Mouse (Mus musculus) MEL-GATA-1-ER (cell line): ENCODE measurements around the gene 4933415A04Rik.

ENCODE experiments used
- DNase-seq: peaks from one replicate; pipeline ENCODE4 v3.0.0-alpha.2; 2012; ENCODE audit warnings: low read depth; ENCODE audit errors: extremely low read depth

Gene 4933415A04Rik

DNA sequence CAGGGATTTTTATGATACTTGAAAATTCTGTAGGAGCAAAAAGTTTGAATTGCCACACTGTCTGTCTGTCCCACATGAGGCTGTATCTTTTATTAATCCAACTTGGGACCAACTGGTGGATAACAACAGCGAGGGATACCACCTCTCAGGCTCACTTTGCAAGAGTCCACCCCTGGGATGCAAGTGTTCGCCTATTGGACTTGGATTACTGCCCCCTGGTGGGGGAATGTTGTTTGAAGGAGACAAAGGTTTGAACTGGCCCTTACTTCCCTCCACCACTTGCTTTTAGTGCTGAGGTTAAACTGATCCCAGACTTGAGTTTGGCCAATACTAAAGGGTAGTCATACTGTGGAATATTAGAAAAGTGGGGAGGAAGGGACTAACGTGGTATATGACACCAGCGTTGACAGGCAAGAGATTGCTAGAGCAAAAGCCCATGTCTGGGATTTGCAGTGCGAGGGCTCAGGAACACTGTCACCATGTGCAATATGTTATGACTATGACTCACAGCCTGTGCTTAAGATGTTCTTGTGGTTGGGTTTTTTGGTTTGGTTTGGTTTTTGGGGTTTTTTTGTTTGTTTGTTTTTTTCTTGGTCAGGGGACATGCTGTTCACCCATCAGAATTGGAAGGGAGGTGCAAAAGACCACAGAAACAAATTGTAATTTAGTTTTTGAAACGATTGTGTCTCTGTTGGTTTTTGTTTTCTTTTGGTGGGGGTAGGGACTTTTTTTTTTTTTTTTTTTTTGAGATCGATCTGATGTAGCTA is at the start of gene 4933415A04Rik:
Gene 4933415A04Rik (plus strand): TSS at position 717 of the 767 bp plus-strand sequence.
- no peak for DNase-seq

- DNase-seq = no peak
These were observed 49.8 kb upstream of the 4933415A04Rik start for GRCm38 (mm10) chr11:43537074-43537473.

DNA sequence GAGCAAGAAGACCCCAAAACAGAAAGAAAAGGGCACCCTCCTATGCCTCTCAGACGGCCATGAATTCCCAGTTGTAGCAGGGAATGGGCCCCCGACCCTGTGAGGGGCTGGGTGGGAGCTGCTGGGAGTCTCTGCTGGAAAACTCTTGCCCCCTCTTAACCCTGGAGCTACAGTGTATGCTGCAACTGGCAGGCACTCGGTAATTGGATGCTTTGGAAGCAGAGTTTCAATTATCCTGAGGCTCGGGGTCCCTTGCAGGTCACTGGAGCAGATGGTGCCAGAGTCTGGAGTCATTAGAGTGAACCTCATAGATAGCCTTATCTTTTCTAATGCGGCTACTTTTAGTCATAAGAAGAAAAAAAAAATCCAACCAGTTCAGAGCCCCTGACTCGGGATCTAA is 47.0 kb upstream of the 4933415A04Rik start:
- DNase-seq = no peak

GRCm38 (mm10) chr11:43543711-43544466 is 43.0 kb upstream of the 4933415A04Rik start:
- DNase-seq = no peak

DNA sequence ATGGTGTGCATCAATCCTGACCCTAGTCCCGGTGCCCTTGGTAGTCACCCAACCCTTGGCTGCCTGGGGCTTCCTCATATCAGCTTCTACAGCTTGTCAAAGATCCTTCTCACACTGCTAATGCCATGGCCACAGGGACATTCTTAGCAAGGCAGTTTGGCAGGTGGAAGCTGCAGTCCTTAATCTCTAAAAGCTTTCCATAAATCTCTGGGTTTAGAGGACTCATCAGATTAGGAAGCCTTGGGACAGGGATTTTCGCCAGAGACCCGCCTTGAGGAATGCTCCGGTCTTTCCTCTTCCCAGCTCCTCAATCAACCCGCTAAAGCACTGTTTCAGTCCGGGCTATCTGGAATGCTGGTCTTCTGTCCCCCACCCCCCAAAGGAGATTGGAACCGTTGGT is 42.0 kb upstream of the 4933415A04Rik start:
- no peak for DNase-seq

DNA sequence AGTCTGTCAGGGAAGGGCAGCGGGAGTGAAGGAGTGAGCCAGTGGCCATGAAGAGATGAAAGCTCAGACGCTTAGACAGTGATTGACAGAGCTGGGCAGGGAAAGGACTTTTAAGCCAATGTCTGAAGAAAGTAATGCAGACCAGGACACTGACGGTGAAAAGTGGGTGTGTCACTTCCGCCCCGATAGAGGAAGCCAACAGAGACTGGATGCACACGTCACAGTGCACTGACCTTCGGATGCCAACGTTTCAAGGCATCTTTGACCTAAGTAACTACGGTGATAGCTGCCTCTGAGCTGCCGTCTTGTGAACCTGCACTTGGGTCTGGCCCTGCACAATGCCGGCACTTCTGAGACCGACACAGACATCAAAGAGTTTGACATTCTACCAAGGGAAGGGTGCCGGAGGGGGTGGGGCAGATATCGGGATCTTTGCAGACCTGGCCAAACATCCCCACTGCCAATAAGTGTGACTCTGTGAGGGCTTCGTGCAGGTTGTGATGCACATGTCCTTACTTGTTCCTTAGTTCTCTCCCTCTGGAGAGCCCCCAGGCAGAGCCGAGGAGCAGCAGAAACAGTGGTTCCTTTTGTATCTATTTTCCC is 40.9 kb upstream of the 4933415A04Rik start:
- DNase-seq = no peak

DNA sequence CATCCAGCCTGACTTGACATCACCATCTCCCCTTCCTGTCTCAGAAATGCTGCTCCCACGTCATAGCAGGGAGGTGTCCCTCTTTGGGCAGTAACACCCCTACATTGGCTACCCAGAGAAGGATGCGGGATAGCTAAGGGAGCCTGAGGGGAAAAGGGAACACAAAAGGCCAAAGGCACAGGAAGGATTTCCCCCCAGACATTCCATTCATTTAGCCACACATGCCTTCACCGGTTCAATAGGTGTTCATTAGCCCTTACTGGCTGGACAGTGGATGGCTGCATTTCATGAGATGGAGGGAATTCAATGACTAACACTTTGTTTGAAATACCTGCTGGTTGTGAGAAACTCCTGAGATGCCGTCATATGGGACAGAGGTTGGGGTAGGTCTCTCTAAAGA is 40.2 kb upstream of the 4933415A04Rik start:
- no peak for DNase-seq

- DNase-seq = no peak
These were observed 38.7 kb upstream of the 4933415A04Rik start for GRCm38 (mm10) chr11:43548148-43548547.

DNA sequence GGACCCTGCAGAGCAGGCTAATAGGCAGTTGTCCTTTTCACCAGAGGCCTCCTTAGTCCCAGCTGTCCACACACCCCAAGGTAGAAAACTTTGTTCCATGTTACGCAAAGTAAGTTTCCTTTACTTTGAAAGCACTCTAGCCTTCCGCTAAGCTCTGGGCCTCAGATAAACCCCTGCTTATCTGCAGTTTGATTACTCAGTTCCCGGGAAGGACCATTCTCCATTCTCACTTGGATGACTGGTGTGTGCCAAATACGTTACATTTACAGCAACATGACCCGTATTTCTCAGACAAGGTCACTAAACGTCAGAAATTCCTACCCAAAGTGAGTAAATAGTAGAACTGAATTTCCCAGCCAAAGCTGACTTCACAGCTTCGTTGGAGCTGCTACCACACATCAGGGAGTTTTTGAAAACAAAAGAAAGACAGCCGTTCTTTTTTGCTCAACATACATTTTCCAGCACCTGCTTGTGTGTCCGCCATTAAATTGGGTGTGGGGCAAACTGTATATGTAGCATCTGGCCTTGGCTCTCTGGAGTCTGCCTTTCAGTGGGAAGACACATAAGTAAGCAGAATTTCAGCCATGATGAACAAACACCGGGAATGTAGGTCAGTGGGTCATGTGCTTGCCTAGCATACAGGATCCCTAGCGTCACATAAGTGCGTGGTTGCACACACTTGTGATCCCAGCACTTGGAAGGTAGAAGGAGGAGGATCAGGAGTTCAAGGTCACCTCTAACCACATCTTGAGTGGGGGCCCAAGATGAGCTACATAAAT is 38.0 kb upstream of the 4933415A04Rik start:
- DNase-seq = no peak

GRCm38 (mm10) chr11:43549701-43550100 is 37.1 kb upstream of the 4933415A04Rik start:
- DNase-seq = no peak

DNA sequence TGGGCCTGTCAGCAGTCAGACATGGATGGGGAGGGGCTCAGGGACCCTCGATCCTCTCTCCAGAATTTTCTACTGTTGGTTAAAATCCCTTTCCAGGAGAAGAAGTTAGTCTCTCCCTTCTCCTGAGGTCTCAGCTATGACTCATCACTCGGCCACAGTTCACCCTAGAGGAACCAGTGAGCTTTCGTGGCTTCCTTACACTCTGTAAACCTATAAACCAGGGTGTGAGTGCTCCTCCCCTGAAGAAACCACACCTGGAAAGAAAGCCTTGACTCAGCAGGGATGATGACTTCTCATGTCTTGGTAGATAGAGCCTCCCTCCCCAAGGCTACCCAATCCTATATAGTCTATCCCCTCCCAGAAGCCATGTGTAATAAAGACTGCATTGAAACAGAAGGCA is 35.1 kb upstream of the 4933415A04Rik start:
- no peak for DNase-seq

- DNase-seq = no peak
These were observed 34.2 kb upstream of the 4933415A04Rik start for GRCm38 (mm10) chr11:43552675-43553074.

DNA sequence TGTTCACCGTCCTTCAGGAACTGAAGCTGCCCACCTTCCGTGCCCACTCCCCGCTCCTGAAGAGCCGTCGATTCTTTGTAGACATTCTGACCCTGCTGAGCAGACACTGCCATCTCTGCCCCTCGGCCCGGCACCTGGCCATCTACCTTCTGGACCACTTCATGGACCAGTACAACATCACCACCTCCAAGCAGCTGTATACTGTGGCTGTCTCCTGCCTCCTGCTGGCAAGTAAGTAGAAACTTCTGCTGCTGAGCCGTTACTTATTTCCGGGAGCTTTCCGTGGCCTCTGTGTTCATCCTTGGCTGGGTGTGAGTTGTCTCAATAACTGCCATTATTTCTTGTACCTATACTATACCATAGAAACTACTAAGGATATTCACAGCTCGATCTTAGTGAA is 30.3 kb upstream of the 4933415A04Rik start:
- DNase-seq = no peak

DNA sequence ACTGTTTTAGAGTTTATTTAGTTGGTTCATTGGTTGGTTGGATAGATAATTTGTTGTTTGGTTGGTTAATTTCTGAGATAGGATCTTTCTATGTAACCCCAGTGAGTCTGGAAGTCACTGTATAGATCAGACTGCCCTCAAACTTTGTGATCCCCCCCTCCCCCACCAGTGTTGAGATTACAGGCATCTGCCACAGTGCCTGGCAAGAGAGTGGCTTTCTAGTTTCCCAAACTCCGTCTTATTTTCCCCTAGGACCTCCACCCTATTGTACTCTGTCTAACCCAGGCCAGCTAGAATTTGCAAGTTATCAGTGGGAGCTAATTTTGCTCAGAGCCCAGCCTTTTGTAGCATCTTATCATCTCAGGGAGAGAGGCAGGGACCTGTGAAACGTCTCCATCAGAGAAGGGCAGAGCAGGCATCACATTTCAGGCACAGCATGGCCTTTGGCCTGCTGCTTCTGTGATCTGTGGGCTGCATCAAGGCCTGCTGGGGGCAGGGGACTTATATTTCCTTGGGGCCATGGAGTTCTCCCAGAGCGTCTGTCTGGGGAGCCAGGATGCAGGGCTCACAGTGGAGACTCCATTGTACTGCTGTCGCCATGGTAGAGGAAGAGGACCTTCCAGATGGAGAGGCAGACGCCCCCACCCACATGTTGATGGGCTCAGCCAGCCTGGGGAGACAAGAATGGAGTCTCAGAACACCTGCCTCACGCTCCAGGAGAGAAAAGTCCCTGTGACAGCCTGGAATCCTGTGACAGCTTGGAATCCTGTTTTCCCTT is 27.1 kb upstream of the 4933415A04Rik start:
- DNase-seq = no peak

DNA sequence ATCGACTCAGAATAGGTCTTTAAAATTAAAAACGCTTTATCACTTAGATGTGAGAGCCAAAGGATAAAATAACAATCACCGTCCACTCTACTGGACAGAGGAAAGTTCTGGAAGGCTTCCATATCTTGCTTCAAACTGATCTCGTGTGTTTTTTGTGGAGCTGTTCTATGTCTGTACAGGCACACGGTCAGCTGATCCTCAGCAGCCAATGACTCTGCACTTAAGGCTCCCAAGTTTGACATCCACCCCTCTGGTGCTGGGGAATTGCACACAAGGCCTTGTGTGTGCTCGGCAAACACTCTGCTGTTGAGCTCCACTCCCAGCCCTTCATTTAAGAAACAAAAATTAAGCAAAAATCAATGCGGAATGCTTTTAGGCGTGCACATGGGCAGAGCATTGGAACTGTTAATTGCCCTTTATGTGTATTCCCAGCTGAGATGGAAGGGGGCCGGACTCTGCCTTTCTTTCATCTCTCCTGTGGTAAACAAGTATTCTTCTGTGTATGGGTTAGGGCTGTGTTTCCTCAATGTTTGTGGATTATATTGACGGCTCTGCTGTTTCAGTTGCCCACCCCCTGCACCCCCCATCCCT is 23.1 kb upstream of the 4933415A04Rik start:
- no peak for DNase-seq

DNA sequence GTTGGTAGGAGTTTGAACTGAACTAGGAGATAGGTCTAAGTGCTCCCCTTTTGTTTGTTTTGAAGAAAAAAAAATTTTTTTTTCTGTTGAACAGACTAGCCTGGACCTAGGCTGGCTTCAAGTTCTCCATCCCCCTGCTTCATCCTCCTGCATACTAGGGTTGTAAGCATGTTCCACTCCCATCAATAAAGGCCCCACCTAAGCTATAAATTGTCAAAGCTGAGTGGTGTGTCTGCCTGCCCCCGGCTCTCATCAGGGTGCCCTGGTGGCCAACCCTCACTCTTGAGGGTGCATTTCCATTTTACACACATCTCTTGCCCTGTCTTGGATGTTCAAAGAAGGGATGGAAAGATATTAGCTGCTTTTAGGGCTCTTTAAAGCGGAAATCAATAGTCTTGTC is 21.4 kb upstream of the 4933415A04Rik start:
- DNase-seq = no peak

GRCm38 (mm10) chr11:43565852-43566251 is 21.0 kb upstream of the 4933415A04Rik start:
- no peak for DNase-seq

- no peak for DNase-seq
These were observed 20.1 kb upstream of the 4933415A04Rik start for GRCm38 (mm10) chr11:43566696-43567095.

- DNase-seq = no peak
These were observed 18.6 kb upstream of the 4933415A04Rik start for GRCm38 (mm10) chr11:43568263-43568662.

GRCm38 (mm10) chr11:43569188-43569587 is 17.7 kb upstream of the 4933415A04Rik start:
- DNase-seq = no peak
